Mouse (Mus musculus) frontal cortex, postnatal 36 days (tissue): ENCODE data around the gene Ptprd.

Source experiments
- DNase-seq, 2 experiments: peaks; one replicate each; pipeline ENCODE4 v3.0.0; 2022; ENCODE audit warnings: low spot score in 2 of 2

The Ptprd gene

GRCm38 (mm10) chr4:76025571-76026325, 2186.0 kb downstream of the Ptprd start:
- no peak for DNase-seq

DNA sequence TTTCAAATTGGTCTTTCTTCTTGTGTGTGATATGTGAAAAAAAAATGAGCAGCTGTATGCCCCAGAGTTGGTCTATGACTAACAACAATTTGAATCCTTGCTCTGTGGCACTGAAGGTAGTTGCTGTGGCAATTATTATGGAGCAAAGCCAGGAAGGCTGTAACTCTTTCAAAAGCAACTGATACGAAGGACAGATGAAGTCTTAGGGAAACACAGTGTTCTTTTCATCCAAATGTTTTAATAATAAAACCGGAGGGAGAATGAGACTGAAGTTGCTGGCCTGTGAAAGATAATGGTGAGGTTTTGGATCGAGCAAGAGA, 2187.3 kb downstream of the Ptprd start:
- no peak for DNase-seq

GRCm38 (mm10) chr4:76023756-76024501, 2187.8 kb downstream of the Ptprd start:
- DNase-seq = no peak

GRCm38 (mm10) chr4:76021670-76022069, 2190.1 kb downstream of the Ptprd start:
- DNase-seq = no peak

DNA sequence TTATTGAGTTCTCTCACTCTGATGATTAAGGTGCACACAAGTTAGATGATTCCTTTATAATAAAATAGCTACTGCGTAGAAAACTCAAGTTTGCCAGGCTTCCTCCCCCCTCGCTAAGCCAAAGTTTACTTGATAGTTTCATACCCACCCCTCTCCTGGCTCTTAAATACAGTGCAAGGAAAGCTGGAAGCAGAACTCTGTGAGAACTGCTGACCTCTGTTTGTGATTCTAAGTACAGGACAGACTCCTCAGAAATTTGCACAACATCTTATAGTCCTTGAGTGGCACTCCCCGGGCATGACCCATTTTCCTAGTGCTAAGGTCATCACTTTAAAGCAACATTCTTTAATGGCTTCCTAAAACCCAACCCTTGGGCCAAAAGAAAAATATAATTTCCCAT, 2196.7 kb downstream of the Ptprd start:
- no peak for DNase-seq

DNA sequence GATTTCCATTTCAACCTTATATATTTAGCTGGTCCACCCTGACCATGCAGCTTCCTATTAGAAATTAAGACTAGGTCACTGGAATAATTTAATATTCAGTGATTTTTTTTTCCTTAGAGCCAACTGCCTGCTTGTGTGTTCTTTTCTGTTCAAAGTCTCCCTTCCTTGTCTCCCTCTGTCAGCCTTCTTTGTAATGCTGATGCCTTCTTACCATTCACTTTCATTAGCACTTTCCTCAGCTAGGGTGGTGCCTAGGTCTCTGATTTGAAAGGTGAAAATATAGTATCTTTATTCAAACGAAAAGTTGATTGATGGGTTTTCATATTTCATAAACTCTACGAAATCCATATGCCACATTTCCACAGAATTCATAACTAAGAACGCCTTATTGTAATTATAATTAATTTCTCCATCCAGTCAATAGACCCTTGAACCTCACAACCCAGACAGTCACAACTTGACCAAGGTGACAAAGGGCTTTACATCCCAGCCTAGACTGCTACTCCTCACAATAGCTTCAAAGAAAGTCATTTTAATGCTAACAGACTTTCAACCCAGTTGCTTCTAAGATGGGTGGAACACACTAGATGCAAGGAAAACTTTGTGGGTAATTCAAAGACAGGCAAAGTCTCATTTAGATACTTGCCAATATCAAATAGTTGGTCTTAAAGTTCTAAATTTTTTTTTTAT, 2197.5 kb downstream of the Ptprd start:
- no peak for DNase-seq

- DNase-seq = no peak
Observed at GRCm38 (mm10) chr4:76008580-76008979, 2203.2 kb downstream of the Ptprd start.

DNA sequence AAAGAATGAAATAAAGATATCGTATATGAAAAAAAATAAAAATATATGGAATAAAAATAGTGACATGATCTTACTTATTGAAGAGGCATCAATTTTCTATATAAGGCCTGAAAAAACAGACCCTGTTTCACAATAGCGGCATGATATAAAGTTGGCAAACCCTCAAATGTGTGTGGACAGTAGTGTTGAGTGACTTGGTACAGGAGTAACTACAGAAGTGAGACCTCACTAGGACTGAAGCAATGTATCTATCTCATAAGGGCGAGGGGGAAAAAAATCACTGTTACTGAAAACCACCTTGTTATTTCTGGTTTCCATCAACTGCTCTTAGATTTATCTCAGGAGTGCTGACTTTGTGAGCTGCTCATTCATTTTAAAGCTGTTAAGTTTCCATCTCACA, 2204.5 kb downstream of the Ptprd start:
- DNase-seq = no peak

DNA sequence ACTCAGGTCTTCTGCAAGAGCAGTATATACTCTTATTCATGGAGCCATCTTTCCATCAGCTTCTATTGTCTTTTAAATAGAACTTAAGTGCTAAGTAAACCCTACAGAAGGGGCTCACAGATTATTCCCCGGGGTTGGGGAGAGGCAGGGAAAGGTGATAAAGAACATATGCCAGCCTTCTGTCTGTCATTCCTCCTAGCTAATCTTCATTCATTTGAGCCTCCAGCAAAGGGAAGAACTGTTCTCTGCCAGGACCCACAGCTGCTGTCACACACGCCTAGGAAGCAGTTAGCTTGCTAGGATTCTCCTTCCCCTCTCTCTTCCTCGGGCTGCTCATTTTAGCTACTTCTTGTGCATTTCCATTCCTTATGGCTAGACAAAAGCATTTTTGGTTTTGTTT, 2205.0 kb downstream of the Ptprd start:
- DNase-seq = no peak

- no peak for DNase-seq
Observed at GRCm38 (mm10) chr4:76004161-76004560, 2207.6 kb downstream of the Ptprd start.

DNA sequence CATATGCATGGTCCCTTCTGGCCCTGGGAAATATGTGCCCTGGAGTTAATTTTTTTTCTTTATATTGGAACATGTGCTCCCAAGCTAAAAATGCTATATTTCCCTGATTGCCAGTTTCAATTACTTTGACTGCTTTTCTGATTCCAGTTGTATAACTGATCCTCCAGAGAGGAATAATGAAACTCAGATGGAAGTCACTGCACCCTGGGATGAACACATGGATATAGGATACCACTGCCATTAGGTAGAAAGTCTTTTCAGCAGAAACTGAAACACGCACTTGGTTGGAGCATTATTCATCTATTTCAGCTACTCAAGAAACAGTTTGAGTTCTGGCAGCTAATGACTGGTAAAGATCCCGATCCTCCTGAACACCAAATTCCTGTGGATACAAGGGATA, 2211.5 kb downstream of the Ptprd start:
- DNase-seq = no peak

GRCm38 (mm10) chr4:75995841-75996240, 2215.9 kb downstream of the Ptprd start:
- no peak for DNase-seq

- no peak for DNase-seq
Observed at GRCm38 (mm10) chr4:75994576-75994975, 2217.2 kb downstream of the Ptprd start.

GRCm38 (mm10) chr4:75993092-75993491, 2218.7 kb downstream of the Ptprd start:
- DNase-seq = no peak

DNA sequence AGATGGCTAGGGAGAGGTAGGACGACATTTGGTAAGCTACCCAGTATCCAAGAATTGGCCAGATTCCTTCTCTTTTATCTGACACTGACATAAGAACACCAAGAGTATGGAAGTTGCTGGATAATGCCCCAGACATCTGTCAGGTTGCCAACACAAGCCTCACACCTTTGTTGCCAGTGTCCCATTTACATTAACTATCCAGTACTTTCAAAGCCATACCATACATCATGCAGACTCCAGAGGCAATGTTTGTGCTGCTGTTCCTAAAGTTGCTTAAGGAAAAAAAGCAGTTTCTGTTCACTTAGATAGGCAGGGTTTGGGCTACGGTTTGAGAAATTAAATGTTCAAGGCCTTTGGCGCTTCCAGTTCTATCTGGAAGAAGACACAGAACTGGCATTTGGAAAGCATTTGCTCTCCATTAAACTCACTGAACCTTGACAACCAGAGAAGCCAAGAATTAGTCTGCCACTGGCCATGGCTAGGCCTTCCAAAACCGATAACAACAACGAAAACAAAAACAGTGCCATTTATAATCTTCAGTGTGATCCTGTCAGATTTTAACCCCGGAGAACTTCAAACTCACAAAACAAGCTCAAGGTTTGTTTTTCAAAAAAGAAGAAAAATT, 2220.0 kb downstream of the Ptprd start:
- no peak for DNase-seq

DNA sequence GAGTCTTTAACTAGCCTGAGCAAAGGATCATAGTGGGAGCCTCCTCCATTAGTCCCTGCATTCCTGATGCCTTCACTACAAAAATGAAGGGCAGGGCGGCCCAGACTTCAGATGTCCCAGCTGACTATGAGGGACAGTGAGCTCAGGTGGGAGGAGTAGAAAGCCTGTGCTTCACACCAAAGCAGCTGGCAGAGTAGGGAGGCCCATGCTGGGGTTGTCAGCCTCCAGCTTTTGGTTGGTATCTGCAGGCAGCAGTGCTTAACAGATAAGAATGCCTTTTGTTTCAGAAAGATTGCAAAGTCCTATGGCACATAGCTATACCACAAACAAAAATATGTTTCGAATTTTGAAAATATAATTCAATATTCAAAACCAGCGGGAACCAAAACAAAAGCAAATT, 2237.0 kb downstream of the Ptprd start:
- no peak for DNase-seq

DNA sequence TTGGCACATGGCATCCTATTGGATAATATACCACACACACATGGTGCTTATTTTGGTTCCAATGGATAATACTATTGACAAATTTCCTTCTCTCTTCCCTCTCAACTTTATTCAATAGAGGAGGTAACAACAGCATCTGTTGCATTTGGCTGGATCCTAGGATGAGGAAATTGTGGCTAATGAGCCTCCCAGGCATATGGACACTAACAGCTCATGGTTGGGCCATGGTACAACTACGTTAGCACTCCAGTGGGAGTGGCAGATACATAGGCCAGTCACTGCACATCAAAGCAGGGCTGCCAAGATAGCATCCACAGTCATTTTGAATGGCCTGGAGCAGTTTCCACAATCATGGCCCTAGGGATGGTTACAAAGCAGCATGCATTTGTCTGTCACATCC, 2238.4 kb downstream of the Ptprd start:
- DNase-seq = no peak

DNA sequence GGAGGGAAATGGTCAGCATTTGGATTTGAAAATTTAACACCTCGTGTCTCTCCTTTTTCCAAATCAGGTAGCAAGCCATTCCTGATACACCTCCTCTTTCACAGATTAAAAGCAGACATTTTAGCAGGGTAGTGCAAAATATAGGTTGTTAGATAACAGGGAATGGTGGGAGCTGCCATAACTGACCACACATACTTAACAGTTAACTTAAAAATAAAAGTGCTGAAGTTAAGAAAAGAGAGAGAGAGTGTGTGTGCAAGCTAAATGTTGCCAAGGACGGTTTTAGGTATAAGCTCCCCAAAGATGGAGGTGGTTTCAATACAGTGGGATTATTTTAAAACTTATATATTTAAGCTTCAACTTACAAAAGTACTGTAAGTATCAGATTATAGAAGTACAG, 2241.8 kb downstream of the Ptprd start:
- DNase-seq = no peak

DNA sequence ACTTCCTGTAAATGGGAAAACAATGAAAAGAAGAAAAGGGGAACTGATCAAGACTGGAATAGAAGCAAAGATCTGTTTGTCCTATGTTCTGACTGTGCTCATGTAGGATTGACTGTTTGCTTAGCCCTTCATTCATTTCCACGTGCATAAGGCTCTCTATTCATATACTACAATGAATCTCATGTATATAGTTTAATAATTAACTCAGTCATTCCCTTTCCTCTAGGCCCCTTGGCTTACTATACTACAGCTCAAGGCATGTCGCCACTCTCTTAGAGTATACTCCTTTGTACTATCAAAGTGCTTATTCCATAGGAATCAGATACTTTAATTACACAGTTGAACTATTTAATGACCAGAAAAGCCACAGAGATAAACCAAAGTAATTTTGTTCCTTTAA, 2243.1 kb downstream of the Ptprd start:
- DNase-seq = no peak

DNA sequence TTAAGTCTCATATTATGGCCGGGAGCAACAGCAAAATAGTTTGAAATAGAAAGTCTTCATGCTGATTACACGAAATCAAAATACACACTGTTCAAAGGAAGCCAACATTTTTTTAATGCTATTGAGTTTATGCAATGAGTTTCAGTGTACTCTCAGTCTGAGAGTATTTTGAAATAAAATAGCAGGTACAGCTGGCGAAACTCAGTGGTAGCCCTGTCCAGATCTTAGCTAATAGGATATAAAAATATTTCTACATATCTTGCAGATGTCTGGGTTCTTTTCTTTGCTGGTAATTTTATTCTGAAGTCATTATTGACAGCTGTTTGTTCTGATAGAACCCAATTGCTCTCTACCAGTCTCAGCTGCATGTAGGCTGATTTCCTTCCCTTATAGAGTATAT, 2246.0 kb downstream of the Ptprd start:
- no peak for DNase-seq

DNA sequence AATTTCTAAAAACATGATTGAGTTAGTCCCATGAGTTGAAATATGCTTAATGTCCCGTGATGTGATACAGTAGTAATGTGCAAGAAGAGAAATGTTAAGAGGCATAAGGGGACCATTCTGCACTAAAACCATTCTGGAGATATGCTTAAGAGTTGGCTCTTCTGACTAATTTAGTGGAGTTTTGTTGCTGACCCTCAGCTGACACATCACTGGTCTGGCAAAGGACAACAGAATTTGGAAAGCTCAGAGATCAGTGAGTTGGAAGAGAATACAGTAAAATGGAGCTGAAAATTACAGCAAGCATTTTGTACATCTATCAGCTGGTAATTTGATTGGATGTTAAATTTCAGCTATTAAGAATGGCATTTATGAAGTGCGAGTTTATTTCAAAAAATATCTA, 2248.8 kb downstream of the Ptprd start:
- no peak for DNase-seq

DNA sequence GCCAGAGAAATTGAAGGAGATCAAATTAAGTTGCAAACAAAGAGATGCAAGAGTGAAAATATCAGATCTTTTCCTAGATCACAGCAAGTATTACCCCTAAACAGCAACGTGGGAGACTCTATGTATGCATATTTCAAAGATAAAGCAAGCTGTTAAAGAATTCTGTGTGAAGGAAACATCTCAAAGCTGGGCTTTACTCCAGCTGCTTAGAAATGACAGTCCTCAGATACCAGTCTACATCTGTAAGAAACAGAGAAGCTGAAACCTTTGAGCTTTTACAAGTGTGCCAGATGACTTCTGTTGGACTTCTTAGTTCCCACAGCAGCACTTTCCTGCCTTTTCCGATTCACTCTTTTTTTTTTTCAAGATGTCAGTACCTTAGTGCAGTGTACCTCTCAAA, 2249.9 kb downstream of the Ptprd start:
- DNase-seq = no peak
